Mouse (Mus musculus) limb, embryonic 14.5 days (tissue): ENCODE data around the gene Rhebl1. TPM values are rescaled to one million over a fixed set of nuclear protein-coding genes. Genes with fewer than 3 reads are reported as not detected.

Source experiments
- ATAC-seq: fragments of 200-750 bp; cut with Nextera tagmentation; 2 replicates; pipeline ENCODE4 v1.8.0; 2017; ENCODE audit warnings: low read depth, moderate number of reproducible peaks, moderate TSS enrichment; ENCODE audit not compliant: low FRiP score
- DNase-seq: peaks from one replicate; pipeline ENCODE4 v3.0.0-alpha.2; 2015; ENCODE audit warnings: low spot score
- H3K27ac ChIP-seq: fragments of 300-500 bp; sonication (generic); replicated peaks from 2 replicates; pipeline ENCODE4 v1.5.1; 2014; ENCODE audit warnings: low read depth, mild to moderate bottlenecking, low read length, moderate library complexity, mixed read lengths
- H3K27me3 ChIP-seq: fragments of 300-500 bp; sonication (generic); 2 replicates; pipeline ENCODE4 v1.6.1; 2014; ENCODE audit warnings: low read length, mixed read lengths; ENCODE audit not compliant: control insufficient read depth, insufficient read depth
- H3K36me3 ChIP-seq: fragments of 300-500 bp; sonication (generic); 2 replicates; pipeline ENCODE4 v1.6.1; 2014; ENCODE audit warnings: mild to moderate bottlenecking, low read length, moderate library complexity, mixed read lengths; ENCODE audit not compliant: control insufficient read depth, insufficient read depth
- H3K4me1 ChIP-seq: fragments of 300-500 bp; sonication (generic); 2 replicates; pipeline ENCODE4 v1.6.1; 2014; ENCODE audit warnings: antibody characterized with exemption, low read length, mixed read lengths; ENCODE audit not compliant: control insufficient read depth, insufficient read depth
- H3K4me2 ChIP-seq: fragments of 300-500 bp; sonication (generic); replicated peaks from 2 replicates; pipeline ENCODE4 v1.6.1; 2014; ENCODE audit warnings: low read depth, mild to moderate bottlenecking, low read length, moderate library complexity; ENCODE audit not compliant: severe bottlenecking
- H3K4me3 ChIP-seq: fragments of 300-500 bp; sonication (generic); replicated peaks from 2 replicates; pipeline ENCODE4 v1.5.1; 2014; ENCODE audit warnings: low read length
- H3K9ac ChIP-seq: fragments of 300-500 bp; sonication (generic); 2 replicates; pipeline ENCODE4 v1.6.1; 2014; ENCODE audit warnings: mild to moderate bottlenecking, low read depth, low read length, moderate library complexity; ENCODE audit not compliant: severe bottlenecking
- H3K9me3 ChIP-seq: fragments of 300-500 bp; sonication (generic); 2 replicates; pipeline ENCODE4 v1.6.1; 2016; ENCODE audit warnings: low read length; ENCODE audit not compliant: control insufficient read depth
- POLR2A ChIP-seq: fragments of 200-500 bp; IDR thresholded peaks from 2 replicates; pipeline ENCODE4 v1.8.0; 2012; ENCODE audit warnings: inconsistent platforms, mild to moderate bottlenecking, moderate library complexity, borderline replicate concordance; ENCODE audit not compliant: insufficient read depth, insufficient read length; ENCODE audit errors: extremely low read depth
- WGBS: fragments of 180-500 bp; shearing (Covaris S2); extraction: QIAGEN DNeasy Blood & Tissue Kit; methylation state at CpG from one replicate; pipeline ENCODE4 v1.1.7; 2014; 5-methylcytosine and 5-hydroxymethylcytosine counted together
- polyA plus RNA-seq, 2 experiments: library from polyadenylated mRNA; depleted of rRNA in 1 of 2; stranded (reverse) in 1 of 2; unstranded in 1 of 2; fragments of >200 nt; fragmentation: Nextera tagmentation in 1 of 2; extraction: Ambion mirVana in 1 of 2; gene quantifications; 2 replicates each; pipeline versions ENCODE4 v1.2.1 to v1.2.3; 2012 to 2014

The Rhebl1 gene
- polyA plus RNA-seq, 2 experiments: 12.0 to 14.5 TPM

DNA sequence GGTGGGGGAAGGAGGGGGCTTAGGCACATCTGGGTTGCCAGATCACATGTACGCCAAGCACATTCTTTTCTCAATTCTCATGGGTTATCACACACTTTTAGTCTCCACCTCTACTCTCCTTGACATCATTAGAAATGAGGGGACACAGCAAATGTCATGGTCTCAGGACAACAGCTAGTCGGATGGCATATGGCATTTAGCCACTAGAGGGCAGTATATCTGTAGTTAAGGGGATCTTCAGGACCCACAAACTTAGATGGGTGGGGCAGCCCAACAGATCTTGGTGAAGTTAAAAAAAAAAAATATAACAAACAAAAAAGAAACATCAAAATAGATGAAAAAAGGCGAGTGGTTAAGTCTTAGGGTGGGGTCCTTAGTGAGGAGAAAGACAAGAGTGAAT, 17.0 kb downstream of the Rhebl1 start:
- H3K27ac ChIP-seq: no peak overlapping the region
- no peak for TF ChIP-seq POLR2A
- WGBS: 22% methylated on average over 3 of the region's 3 CpGs

DNA sequence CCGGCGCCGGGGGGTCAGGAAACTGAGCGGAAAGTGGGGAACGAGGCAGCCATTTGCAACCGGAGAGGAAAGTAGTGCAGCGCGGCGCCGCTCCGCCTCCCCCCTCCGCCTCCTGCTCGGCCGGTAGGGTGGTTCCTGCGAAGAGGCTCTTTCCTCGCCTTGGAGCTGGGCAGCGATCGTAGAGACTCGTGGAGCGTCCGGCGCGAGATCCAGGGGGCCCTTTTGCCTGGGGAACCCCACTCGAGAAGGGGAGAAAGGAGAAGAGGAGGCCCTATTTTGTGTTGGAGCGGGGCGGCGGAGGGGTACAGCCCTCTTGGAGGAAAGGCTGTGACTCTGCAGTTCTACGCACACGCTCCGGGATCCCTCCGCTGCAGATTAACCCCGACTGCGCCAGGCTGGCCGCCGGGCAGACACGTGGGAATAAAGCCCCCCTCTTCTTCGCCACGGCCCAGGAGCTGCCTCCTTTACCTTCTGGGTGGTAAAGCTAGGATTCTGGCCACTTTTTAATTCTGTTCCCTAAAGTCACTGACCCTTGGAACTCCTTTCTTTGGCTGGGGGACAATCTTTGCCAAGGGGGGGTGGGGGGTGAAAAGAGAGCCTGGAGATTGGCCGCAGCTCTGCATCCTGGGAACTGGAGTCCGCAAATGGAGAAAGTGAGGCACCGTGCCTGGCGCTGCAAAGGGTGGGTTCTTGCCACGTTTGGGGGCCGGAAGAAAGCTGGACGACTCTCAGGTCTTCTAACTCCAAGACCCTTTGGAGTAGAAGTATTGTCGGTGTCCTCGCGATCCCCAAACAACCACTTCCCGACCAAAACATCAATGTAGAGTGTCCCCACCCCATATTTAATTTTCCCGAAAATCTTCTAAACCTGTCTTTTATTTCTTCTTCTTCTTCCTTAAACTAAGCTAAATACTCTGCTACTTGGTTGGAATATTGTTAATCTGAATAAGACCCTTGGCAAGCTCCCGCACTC, 22.1 kb downstream of the Rhebl1 start:
- peak; percentile 97 for DNase-seq
- no peaks in the 10 kb centered on the region for H3K9me3 ChIP-seq
- peak overlapping the region; percentile 64 for H3K4me3 ChIP-seq
- peaks cover 25% of the 10 kb centered on the region for H3K4me1 ChIP-seq
- no peaks in the 10 kb centered on the region for H3K36me3 ChIP-seq
- TF ChIP-seq POLR2A: peak; percentile 55; the same call in 1 of the 2 replicates
- H3K4me2 ChIP-seq: peak overlapping the region; percentile 97
- H3K27ac ChIP-seq: peak overlapping the region; percentile 99
- WGBS: under 1% methylated on average over 45 of the region's 51 CpGs
- peak overlapping the region; percentile 95 for H3K9ac ChIP-seq
- ATAC-seq: peak; percentile 85
- no peaks in the 10 kb centered on the region for H3K27me3 ChIP-seq

More for the DNA sequence above, 17.0 kb downstream of the Rhebl1 start:
- DNase-seq: peak; percentile 85
- Histone ChIP-seq H3K4me1 (peaks cover 12% of the 10 kb centered on the region), H3K36me3 (no peaks in the 10 kb centered on the region; the same call in 1 of the 2 replicates), H3K9ac (no peak overlapping the region), H3K4me2 (no peak overlapping the region), H3K4me3 (no peak overlapping the region), H3K9me3 (no peaks in the 10 kb centered on the region), H3K27me3 (no peaks in the 10 kb centered on the region)
- no peak for ATAC-seq

DNA sequence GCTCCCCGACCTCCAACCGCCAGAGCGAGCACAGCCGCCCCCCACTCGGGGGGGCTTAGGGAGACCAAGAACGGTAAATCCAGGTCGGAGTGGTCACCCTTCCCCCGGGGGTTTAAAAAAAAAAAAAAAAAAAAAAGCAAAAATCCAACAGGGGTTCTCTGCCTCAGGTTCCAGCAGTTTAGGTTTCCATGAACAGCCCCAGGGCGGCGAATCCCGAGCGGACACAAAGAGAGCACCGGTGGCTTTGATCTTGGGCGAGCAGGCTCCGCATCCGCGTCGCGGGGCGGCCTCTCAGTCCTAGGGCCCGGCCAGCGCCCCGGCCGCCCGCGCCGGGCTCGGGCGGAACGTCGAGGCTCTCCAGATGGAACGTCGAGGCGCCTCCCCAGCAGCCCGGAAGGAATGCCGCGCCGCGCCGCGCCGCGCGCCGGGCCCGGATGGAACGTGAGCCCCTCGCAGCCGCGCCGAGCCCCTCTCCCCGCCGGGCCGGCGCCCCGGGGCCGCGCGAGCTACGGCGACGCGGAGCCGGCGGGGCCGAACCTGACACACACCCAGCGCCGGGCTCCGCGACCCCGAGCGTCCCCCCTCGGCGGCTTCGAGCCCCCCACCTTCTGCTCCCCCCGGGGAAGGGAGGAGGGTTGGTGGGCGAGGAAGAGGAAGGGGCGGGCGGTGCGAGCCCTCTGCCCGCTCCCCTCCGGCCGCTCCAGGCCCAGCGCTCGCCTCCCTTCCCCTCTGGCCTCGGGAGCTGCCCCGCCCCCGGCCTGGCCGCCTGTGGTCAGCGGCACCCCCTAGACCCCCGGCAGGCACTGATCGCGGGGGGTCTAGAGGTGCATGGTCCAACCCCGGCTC, 23.0 kb downstream of the Rhebl1 start, which contains the start of gene Kmt2d:
Kmt2d (minus strand) TSS at position 135 of the 846 bp plus-strand sequence.
- peak within 1 kb of the TSS; percentile 99 for H3K27ac ChIP-seq
- no peaks in the 10 kb centered on the region for H3K9me3 ChIP-seq
- peak within 1 kb of the TSS; percentile 95 for H3K9ac ChIP-seq
- peak; percentile 63; the same call in 1 of the 2 replicates for TF ChIP-seq POLR2A
- ATAC-seq (peak; percentile 54), DNase-seq (peak; percentile 57)
- peaks cover 25% of the 10 kb centered on the region for H3K4me1 ChIP-seq
- H3K4me3 ChIP-seq: peak within 1 kb of the TSS; percentile 64
- H3K4me2 ChIP-seq: peak within 1 kb of the TSS; percentile 97
- WGBS: under 1% methylated on average over 46 of the region's 94 CpGs
- H3K36me3 ChIP-seq: peaks cover 5% of the 10 kb centered on the region
- no peaks in the 10 kb centered on the region for H3K27me3 ChIP-seq

DNA sequence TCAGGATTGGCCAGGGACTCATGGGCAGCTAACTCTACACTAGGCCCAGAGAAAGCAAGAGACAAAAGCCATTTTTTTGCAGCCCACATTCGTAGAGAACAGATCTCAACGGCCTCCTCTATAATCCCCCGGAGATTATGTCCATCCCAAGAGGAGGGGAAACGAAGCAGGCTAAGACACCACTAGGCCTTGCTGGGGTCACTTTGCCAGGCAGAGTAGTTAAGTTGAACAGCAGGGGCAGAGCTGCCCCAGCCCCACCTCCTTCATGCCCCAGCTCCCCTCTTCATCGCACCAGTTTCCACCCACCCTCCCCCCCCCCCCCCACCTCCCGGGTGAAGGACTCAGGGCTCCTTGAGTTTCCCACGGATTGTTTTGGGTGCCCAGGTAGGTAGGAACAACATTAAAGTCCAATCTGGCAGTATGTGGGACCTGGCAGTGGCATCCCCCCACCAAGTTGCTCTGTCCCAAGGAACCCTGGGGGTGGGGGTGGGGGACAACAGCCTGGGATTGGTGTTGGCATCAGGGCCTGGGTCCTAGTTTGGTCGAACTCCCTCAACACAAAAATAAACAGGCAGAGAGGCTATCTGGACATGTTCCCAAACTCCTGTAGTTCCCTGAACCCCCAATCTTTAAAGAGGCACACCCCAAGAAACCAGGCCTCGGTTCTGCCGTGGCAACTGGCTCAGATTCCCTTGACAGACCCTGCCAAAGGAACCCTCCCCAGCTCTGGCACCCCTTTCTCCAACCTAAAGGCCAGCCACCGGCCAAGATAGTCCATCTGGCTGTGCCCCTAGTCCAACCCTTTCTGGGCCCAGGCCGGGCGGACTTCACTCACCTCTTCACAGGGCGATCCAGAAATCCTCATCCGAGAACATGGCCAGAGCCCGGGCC, 23.9 kb downstream of the Rhebl1 start:
- no peak for TF ChIP-seq POLR2A
- Histone ChIP-seq H3K36me3 (peaks cover 13% of the 10 kb centered on the region), H3K4me3 (peak overlapping the region; percentile 64), H3K4me2 (peak overlapping the region; percentile 97), H3K27ac (peak overlapping the region; percentile 99), H3K4me1 (peaks cover 25% of the 10 kb centered on the region), H3K9me3 (no peaks in the 10 kb centered on the region), H3K27me3 (no peaks in the 10 kb centered on the region), H3K9ac (peak overlapping the region; percentile 95)
- ATAC-seq (no peak), DNase-seq (no peak)
- WGBS: under 1% methylated on average over 15 of the region's 16 CpGs
